ENCODE assay signal across 9 mouse cellular contexts in the genomic region with DNA sequence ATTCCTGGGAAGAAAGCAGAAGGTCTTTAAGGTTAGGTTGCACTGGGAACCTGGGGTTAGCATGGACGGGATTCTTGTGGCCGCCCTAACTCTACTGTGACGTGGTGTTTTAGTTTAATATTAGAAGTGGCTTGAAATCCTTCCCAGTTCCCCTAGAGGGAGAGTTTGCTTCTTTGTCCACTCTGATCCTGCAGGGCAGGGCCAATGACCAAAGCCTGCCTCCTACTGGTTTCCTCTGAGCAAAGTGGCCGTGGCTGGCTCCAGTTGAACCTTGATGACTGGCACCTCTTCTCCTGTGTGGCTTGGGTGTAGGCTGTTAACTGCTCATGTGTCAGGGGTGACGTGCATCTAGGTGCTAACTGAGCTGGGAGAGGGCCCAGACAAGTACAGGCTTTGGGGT. TPM values are rescaled to one million over a fixed set of nuclear protein-coding genes. Genes with fewer than 3 reads are reported as not detected.
DNase-seq lines count a peak whose midpoint lies in the region; ATAC-seq and TF ChIP-seq lines count a peak whose summit lies in the region.
"Had no signal": no experiment of that assay in that cellular context is flagged by ENCODE, and none has a peak within 500 bp of the region (broad histone marks: within the 10 kb centered on the region; RNA-seq: fewer than 3 reads in every experiment).

No protein-coding gene starts in this region.

- DNase-seq in heart, adult 8-10 months (ENCODE audit: low spot score): no peak
- no peak for DNase-seq in lung, adult 2 months
- no peak for DNase-seq in lung, postnatal 25 days (ENCODE audit: low spot score)
- DNase-seq in adipocyte (ENCODE audit: low spot score): peak; percentile 52
- DNase-seq: cerebellum, postnatal 25 days; left cerebral cortex, postnatal 4 days had no signal

- peaks cover 7% of the 10 kb centered on the region for H3K4me1 ChIP-seq in heart, embryonic 15.5 days (replicated peaks)
- peaks cover 2% of the 10 kb centered on the region for H3K4me1 ChIP-seq in lung, adult 2 months (ENCODE audit: control insufficient read depth, insufficient read depth, low read length)
- H3K4me1 ChIP-seq in small intestine, adult 2 months (ENCODE audit: control insufficient read depth, insufficient read depth, insufficient read length, low read length): no peaks in the 10 kb centered on the region

- WGBS in heart, embryonic 15.5 days: 57% methylated on average over 5 of the region's 5 CpGs
- WGBS in lung, adult 2 months: 46% methylated on average over 5 of the region's 5 CpGs
- 65% methylated on average over 5 of the region's 5 CpGs for whole genome bisulfite sequencing in small intestine, adult 2 months

- no peaks in the 10 kb centered on the region for H3K9me3 ChIP-seq in heart, embryonic 15.5 days (replicated peaks)

- H3K36me3 ChIP-seq in heart, embryonic 15.5 days: no peaks in the 10 kb centered on the region
- H3K36me3 ChIP-seq in small intestine, adult 2 months (ENCODE audit: control insufficient read depth, insufficient read depth, low read length): no peaks in the 10 kb centered on the region

- TF ChIP-seq POLR2A in lung, adult 2 months (IDR thresholded peaks at IDR 0.05; ENCODE audit: borderline replicate concordance, extremely low read depth, low read depth, low read length): no peak
- TF ChIP-seq POLR2A in small intestine, adult 2 months (IDR thresholded peaks at IDR 0.05; ENCODE audit: low read depth, low read length): no peak

- no peak overlapping the region for H3K4me3 ChIP-seq in heart, embryonic 15.5 days
- H3K4me3 ChIP-seq in lung, adult 2 months (replicated peaks; ENCODE audit: extremely low read depth, low read depth, low read length): no peak overlapping the region
- no peak overlapping the region for H3K4me3 ChIP-seq in small intestine, adult 2 months (ENCODE audit: low read depth, low read length)

- no peaks in the 10 kb centered on the region for H3K27me3 ChIP-seq in heart, embryonic 15.5 days
- no peaks in the 10 kb centered on the region for H3K27me3 ChIP-seq in small intestine, adult 2 months (ENCODE audit: control insufficient read depth, insufficient read depth, low read length)

- H3K4me2 ChIP-seq in heart, embryonic 15.5 days: no peak overlapping the region

- no peak overlapping the region for H3K9ac ChIP-seq in heart, embryonic 15.5 days

- TF ChIP-seq CTCF in lung, adult 2 months (IDR thresholded peaks at IDR 0.05; ENCODE audit: insufficient read depth, low read length): peak; percentile 14; the same call in 1 of the 2 replicates
- TF ChIP-seq CTCF in small intestine, adult 2 months (IDR thresholded peaks at IDR 0.05; ENCODE audit: extremely low read depth, insufficient read length, insufficient replicate concordance, low read depth, low read length): peak; percentile 29; the same call in 1 of the 2 replicates

- 0 out of 2 replicates have a peak, but pooled peaks have one; percentile 37 for ATAC-seq in heart, embryonic 15.5 days (replicated peaks; ENCODE audit: insufficient number of reproducible peaks, insufficient read depth, low FRiP score, low read depth)
- no peak for ATAC-seq in megakaryocyte, adult 5-6 weeks (ENCODE audit: poor library complexity, severe bottlenecking)

- H3K27ac ChIP-seq in heart, embryonic 15.5 days: no peak overlapping the region
- H3K27ac ChIP-seq in small intestine, adult 2 months (ENCODE audit: insufficient read depth, low read depth, low read length): no peak overlapping the region

RNA-seq across cellular contexts. Expression of a gene that starts 6.8 kb away (rescaled TPM):
- 258 and 293 TPM in 2 replicates for polyA plus RNA-seq in heart, embryonic 15.5 days (2015; fragmentation: Nextera tagmentation; extraction: Ambion mirVana)
- 100 to 1,000 TPM; 182 to 262 (median 217) TPM for total RNA-seq in heart, adult 8-10 months (2022)
- 242 and 274 TPM in 2 replicates for polyA plus RNA-seq in lung, adult 2 months (2012; rRNA removed)
- 36.0 and 39.7 TPM in 2 replicates for polyA plus RNA-seq in small intestine, adult 2 months (2012; rRNA removed)
- total RNA-seq in megakaryocyte, adult 5-6 weeks (2015): 12.5 and 15.9 TPM in 2 replicates
- 40.2 and 43.9 TPM in 2 replicates for total RNA-seq in megakaryocyte, adult 5-6 weeks (2017)

RNA-seq across cellular contexts. Expression of a gene that starts 31.6 kb away (rescaled TPM):
- polyA plus RNA-seq in heart, embryonic 15.5 days (2015; fragmentation: Nextera tagmentation; extraction: Ambion mirVana): 90.2 and 98.2 TPM in 2 replicates
- 10 to 100 TPM; 24.9 to 28.7 (median 26.5) TPM for total RNA-seq in heart, adult 8-10 months (2022)
- polyA plus RNA-seq in lung, adult 2 months (2012; rRNA removed): 16.0 and 18.4 TPM in 2 replicates
- polyA plus RNA-seq in small intestine, adult 2 months (2012; rRNA removed): 18.4 and 22.5 TPM in 2 replicates
- total RNA-seq in megakaryocyte, adult 5-6 weeks (2015): 0.45 TPM in 1 of 2 replicates, not detected in the other
- not detected in 2 replicates for total RNA-seq in megakaryocyte, adult 5-6 weeks (2017)
